Mouse (Mus musculus) embryonic fibroblast, embryonic 13.5 days (primary cell): ENCODE measurements around the gene Lingo2.

Experiments used
- CTCF ChIP-seq: IDR thresholded peaks from 2 replicates; pipeline ENCODE4 v1.5.1; 2011; ENCODE audit warnings: mild to moderate bottlenecking, control low read depth, low read length, moderate library complexity, borderline replicate concordance; ENCODE audit not compliant: insufficient read depth
- POLR2A ChIP-seq: IDR thresholded peaks from 2 replicates; pipeline ENCODE4 v1.6.1; 2011; ENCODE audit warnings: low read depth, mild to moderate bottlenecking, control low read depth, low read length, moderate library complexity

- no peak for TF ChIP-seq CTCF
- no peak for TF ChIP-seq POLR2A
Measured at GRCm38 (mm10) chr4:36821914-36822313, 129.6 kb downstream of the Lingo2 start.
